Mouse (Mus musculus) myocyte (in vitro differentiated cells): ENCODE results near the gene 1700023F06Rik. TPM values are rescaled to one million over a fixed set of nuclear protein-coding genes. Genes with fewer than 3 reads are reported as not detected.

Source experiments
- H3K27me3 ChIP-seq: one replicate; pipeline ENCODE4 v1.6.1; 2011; ENCODE audit not compliant: control insufficient read depth, insufficient read depth, insufficient read length
- H3K36me3 ChIP-seq: one replicate; pipeline ENCODE4 v1.6.1; 2011; ENCODE audit not compliant: control insufficient read depth, insufficient read depth
- H3K4me2 ChIP-seq: one replicate; pipeline ENCODE4 v1.6.1; 2011; ENCODE audit warnings: low read depth, control low read depth
- H3K4me3 ChIP-seq: one replicate; pipeline ENCODE4 v1.5.1; 2011; ENCODE audit warnings: mild to moderate bottlenecking, control low read depth, moderate library complexity
- H3K79me2 ChIP-seq: one replicate; pipeline ENCODE4 v1.6.1; 2011; ENCODE audit not compliant: control insufficient read depth, insufficient read depth
- H3ac ChIP-seq: one replicate; pipeline ENCODE4 v1.6.1; 2011; ENCODE audit not compliant: control insufficient read depth, insufficient read length
- CEBPB ChIP-seq: IDR thresholded peaks from 2 replicates; pipeline ENCODE4 v1.6.1; 2011; ENCODE audit warnings: mild to moderate bottlenecking, moderate library complexity; ENCODE audit not compliant: poor library complexity, insufficient read depth, severe bottlenecking
- E2F4 ChIP-seq: IDR thresholded peaks from one replicate; pipeline ENCODE4 v1.6.1; 2011; ENCODE audit warnings: mild to moderate bottlenecking, control low read depth, moderate library complexity; ENCODE audit not compliant: insufficient read depth
- MAX ChIP-seq: IDR thresholded peaks from one replicate; pipeline ENCODE4 v1.6.1; 2011; ENCODE audit warnings: low read depth, mild to moderate bottlenecking, control low read depth
- MYOD1 ChIP-seq, 3 experiments: IDR thresholded peaks; one replicate each; pipeline ENCODE4 v1.6.1; 2011; ENCODE audit warnings: control low read depth in 2 of 3, low read depth in 2 of 3, mild to moderate bottlenecking in 2 of 3, moderate library complexity in 1 of 3; ENCODE audit not compliant: insufficient read length in 2 of 3, control insufficient read depth in 1 of 3
- MYOG ChIP-seq, 3 experiments: IDR thresholded peaks; one replicate each; pipeline ENCODE4 v1.6.1; 2011; ENCODE audit warnings: control low read depth in 2 of 3, low read depth in 2 of 3, mild to moderate bottlenecking in 2 of 3; ENCODE audit not compliant: insufficient read length in 2 of 3, control insufficient read depth in 1 of 3, insufficient read depth in 1 of 3
- POLR2A ChIP-seq: IDR thresholded peaks from one replicate; pipeline ENCODE4 v1.6.1; 2011; ENCODE audit warnings: low read depth, mild to moderate bottlenecking, control low read depth, moderate library complexity; ENCODE audit not compliant: insufficient read length
- POLR2AphosphoS2 ChIP-seq: IDR thresholded peaks from one replicate; pipeline ENCODE4 v1.6.1; 2011; ENCODE audit warnings: low read depth, control low read depth; ENCODE audit not compliant: insufficient read length
- REST ChIP-seq: IDR thresholded peaks from one replicate; pipeline ENCODE4 v1.6.1; 2011; ENCODE audit warnings: mild to moderate bottlenecking, control low read depth, moderate library complexity; ENCODE audit not compliant: insufficient read depth, insufficient read length
- SRF ChIP-seq: IDR thresholded peaks from one replicate; pipeline ENCODE4 v1.6.1; 2011; ENCODE audit warnings: low read depth; ENCODE audit not compliant: control insufficient read depth, insufficient read length
- TCF12 ChIP-seq: IDR thresholded peaks from one replicate; pipeline ENCODE4 v1.6.1; 2011; ENCODE audit warnings: mild to moderate bottlenecking, control low read depth; ENCODE audit not compliant: poor library complexity, insufficient read depth, severe bottlenecking
- TCF3 ChIP-seq: IDR thresholded peaks from one replicate; pipeline ENCODE4 v1.6.1; 2011; ENCODE audit warnings: low read depth, control low read depth; ENCODE audit not compliant: insufficient read length
- USF1 ChIP-seq: IDR thresholded peaks from one replicate; pipeline ENCODE4 v1.6.1; 2011; ENCODE audit warnings: low read depth, mild to moderate bottlenecking, control low read depth, moderate library complexity
- polyA plus RNA-seq: library from polyadenylated mRNA; unstranded; fragments of >200 nt; fragmentation: generic; extraction: Trizol; gene quantifications from one replicate; pipeline ENCODE4 v1.2.1, GENCODE M21; 2012; ENCODE audit warnings: missing spikeins

Gene 1700023F06Rik
- polyA plus RNA-seq, result not detected

GRCm38 (mm10) chr11:103208458-103208857 lies at the start of gene 1700023F06Rik:
Gene 1700023F06Rik, minus strand, starts transcription at chr11:103208558.
- Histone ChIP-seq H3K36me3 (no peaks in the 10 kb centered on the region), H3ac (no peak within 1 kb of the TSS), H3K4me3 (no peak within 1 kb of the TSS), H3K27me3 (peaks cover 13% of the 10 kb centered on the region), H3K79me2 (no peaks in the 10 kb centered on the region), H3K4me2 (no peak within 1 kb of the TSS)
- TF ChIP-seq USF1 (no peak), CEBPB (no peak), E2F4 (no peak), SRF (no peak)

- no peak overlapping the region for H3K4me3 ChIP-seq
- H3ac ChIP-seq, result no peak overlapping the region
- H3K27me3 ChIP-seq, result no peaks in the 10 kb centered on the region
- TF ChIP-seq POLR2AphosphoS2, result no peak
- no peak for TF ChIP-seq REST
- TF ChIP-seq TCF12, result no peak
- TF ChIP-seq MAX, result no peak
- no peak for TF ChIP-seq USF1
- TF ChIP-seq CEBPB, result no peak
- TF ChIP-seq POLR2A, result no peak
- H3K36me3 ChIP-seq, result peaks cover 4% of the 10 kb centered on the region
- H3K79me2 ChIP-seq, result peaks cover 100% of the 10 kb centered on the region
- no peak overlapping the region for H3K4me2 ChIP-seq
Observed at GRCm38 (mm10) chr11:103257938-103258481, 49.7 kb upstream of the 1700023F06Rik start.

GRCm38 (mm10) chr11:103253605-103254004 lies 45.2 kb upstream of the 1700023F06Rik start:
- no peaks in the 10 kb centered on the region for H3K27me3 ChIP-seq
- no peak overlapping the region for H3K4me2 ChIP-seq
- H3K79me2 ChIP-seq, result peaks cover 99% of the 10 kb centered on the region
- peaks cover 8% of the 10 kb centered on the region for H3K36me3 ChIP-seq
- TF ChIP-seq E2F4, result no peak
- no peak for TF ChIP-seq TCF12
- no peak for TF ChIP-seq USF1
- no peak for TF ChIP-seq MYOD1 (IDR thresholded peaks at IDR 0.05; ENCODE audit: control insufficient read depth in 1 of 3, insufficient read length in 2 of 3, low read depth in 2 of 3)
- TF ChIP-seq POLR2AphosphoS2, result no peak
- no peak for TF ChIP-seq MYOG (IDR thresholded peaks at IDR 0.05; ENCODE audit: control insufficient read depth in 1 of 3, insufficient read depth in 1 of 3, insufficient read length in 2 of 3, low read depth in 2 of 3)
- no peak for TF ChIP-seq POLR2A
- no peak for TF ChIP-seq MAX
- no peak for TF ChIP-seq TCF3
- no peak for TF ChIP-seq CEBPB
- no peak for TF ChIP-seq SRF
- TF ChIP-seq REST, result no peak
- H3K4me3 ChIP-seq, result no peak overlapping the region
- H3ac ChIP-seq, result no peak overlapping the region

- no peak overlapping the region for H3K4me2 ChIP-seq
- TF ChIP-seq E2F4 (no peak), REST (no peak), POLR2AphosphoS2 (no peak), SRF (no peak), CEBPB (no peak), MAX (no peak), USF1 (no peak)
- H3K27me3 ChIP-seq, result no peaks in the 10 kb centered on the region
- peaks cover 8% of the 10 kb centered on the region for H3K36me3 ChIP-seq
- H3K4me3 ChIP-seq, result no peak overlapping the region
- H3ac ChIP-seq, result no peak overlapping the region
- H3K79me2 ChIP-seq, result peaks cover 98% of the 10 kb centered on the region
Observed at GRCm38 (mm10) chr11:103252380-103252779, 44.0 kb upstream of the 1700023F06Rik start.

GRCm38 (mm10) chr11:103250324-103250723 lies 42.0 kb upstream of the 1700023F06Rik start:
- Histone ChIP-seq H3K4me2 (no peak overlapping the region), H3K27me3 (no peaks in the 10 kb centered on the region), H3K4me3 (no peak overlapping the region), H3K36me3 (peaks cover 4% of the 10 kb centered on the region), H3K79me2 (peaks cover 80% of the 10 kb centered on the region), H3ac (no peak overlapping the region)
- no peak for TF ChIP-seq MAX
- TF ChIP-seq CEBPB, result no peak
- TF ChIP-seq E2F4, result no peak
- no peak for TF ChIP-seq REST
- no peak for TF ChIP-seq MYOG (IDR thresholded peaks at IDR 0.05; ENCODE audit: control insufficient read depth in 1 of 3, insufficient read depth in 1 of 3, insufficient read length in 2 of 3, low read depth in 2 of 3)
- TF ChIP-seq POLR2A, result no peak
- no peak for TF ChIP-seq TCF3
